Comparison of ENCODE assay signal across 24 mouse cellular contexts in genomic region chr4:122971646-122972045, GRCm38 (mm10). TPM values are rescaled to one million over a fixed set of nuclear protein-coding genes. Genes with fewer than 3 reads are reported as not detected.
"Had no signal": no experiment of that assay in that cellular context is flagged by ENCODE, and none has a peak within 500 bp of the region (broad histone marks: within the 10 kb centered on the region; RNA-seq: fewer than 3 reads in every experiment).

No protein-coding gene starts in this region.

- H3K4me2 ChIP-seq: heart, embryonic 11.5 days; heart, embryonic 13.5 days; heart, embryonic 15.5 days; hindbrain, embryonic 14.5 days; intestine, embryonic 15.5 days; limb, embryonic 13.5 days; limb, embryonic 15.5 days; liver, embryonic 12.5 days had no signal

- H3K9ac ChIP-seq: heart, embryonic 13.5 days; heart, embryonic 15.5 days; hindbrain, embryonic 14.5 days; intestine, embryonic 15.5 days; limb, embryonic 13.5 days; limb, embryonic 15.5 days; liver, embryonic 12.5 days; liver, embryonic 14.5 days had no signal

- H3K36me3 ChIP-seq: heart, embryonic 13.5 days; heart, embryonic 15.5 days; intestine, embryonic 15.5 days; limb, embryonic 13.5 days; limb, embryonic 15.5 days; liver, embryonic 12.5 days had no signal

- H3K4me1 ChIP-seq: heart, embryonic 13.5 days; heart, embryonic 15.5 days; intestine, embryonic 15.5 days; limb, embryonic 15.5 days; liver, embryonic 12.5 days had no signal

- DNase-seq: gastrocnemius, postnatal 14 days; gastrocnemius, postnatal 36 days; heart, adult 11 months; heart, adult 2 months; heart, postnatal 14 days; heart, postnatal 36 days; kidney, postnatal 10 days; kidney, postnatal 4 days had no signal

- H3K9me3 ChIP-seq: heart, embryonic 13.5 days; heart, embryonic 15.5 days; intestine, embryonic 15.5 days; limb, embryonic 13.5 days; limb, embryonic 15.5 days; liver, embryonic 12.5 days had no signal

- H3K4me3 ChIP-seq: heart, adult 2 months; heart, embryonic 13.5 days; heart, embryonic 15.5 days; intestine, embryonic 15.5 days; layer of hippocampus, adult 2 months; left cerebral cortex, adult 2 months; limb, embryonic 13.5 days; limb, embryonic 15.5 days; liver, embryonic 12.5 days had no signal

- H3K27me3 ChIP-seq: intestine, embryonic 15.5 days; limb, embryonic 13.5 days; limb, embryonic 15.5 days had no signal

- H3K27ac ChIP-seq: heart, adult 2 months; heart, embryonic 13.5 days; heart, embryonic 15.5 days; hindbrain, embryonic 14.5 days; intestine, embryonic 15.5 days; layer of hippocampus, adult 2 months; left cerebral cortex, adult 2 months; limb, embryonic 13.5 days; limb, embryonic 15.5 days; liver, embryonic 12.5 days; liver, embryonic 14.5 days had no signal

- ATAC-seq: hindbrain, embryonic 16.5 days; inflammation-experienced regulatory T-cells, adult 6 months; intestine, embryonic 15.5 days; intestine, postnatal 0 days; liver, embryonic 12.5 days had no signal

RNA-seq across cellular contexts. Expression of gene Mfsd2a, which starts 10.7 kb away (rescaled TPM):
- total RNA-seq: gastrocnemius, adult 8-10 months; hematopoietic stem cell, adult 5-6 weeks had no signal

RNA-seq across cellular contexts. Expression of gene Mycl, which starts 23.8 kb away (rescaled TPM):
- total RNA-seq: hematopoietic stem cell, adult 5-6 weeks had no signal
- polyA plus RNA-seq: inflammation-experienced regulatory T-cells, adult 6 months had no signal
